Mouse (Mus musculus): ENCODE measurements around the gene Specc1.

DNA sequence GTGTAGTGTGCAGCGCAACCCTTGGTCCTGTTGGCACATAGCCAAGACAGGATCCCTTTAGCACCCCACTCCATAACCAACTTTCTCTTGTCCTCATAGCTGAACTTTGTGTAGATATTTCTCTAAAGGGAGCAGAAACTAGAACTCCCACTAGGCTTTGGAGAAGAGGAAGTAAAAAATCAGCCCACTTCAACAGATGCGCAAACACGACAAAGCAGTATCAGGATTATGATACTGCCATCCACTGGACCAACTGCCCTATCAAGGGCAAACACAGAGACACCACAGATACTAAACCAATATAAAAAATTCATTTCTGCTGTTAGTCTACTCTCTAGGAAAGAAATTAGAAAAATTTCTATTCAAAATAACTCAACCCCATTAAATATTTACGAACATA lies 10.0 kb upstream of the Specc1 start:
- TF ChIP-seq CTCF (IDR thresholded peaks at IDR 0.05; ENCODE audit: borderline replicate concordance, extremely low read depth, insufficient read depth, insufficient read length) (no peak), POLR2A (IDR thresholded peaks at IDR 0.05; ENCODE audit: borderline replicate concordance, extremely low read depth, insufficient read depth, insufficient read length, poor library complexity, severe bottlenecking) (no peak)
